Mouse (Mus musculus) urinary bladder, postnatal 36 days (tissue): ENCODE results near the gene Mocs1.

Experiments
- DNase-seq, 2 experiments: peaks; one replicate each; pipeline ENCODE4 v3.0.0; 2022; ENCODE audit warnings: low spot score in 2 of 2, mixed read lengths in 1 of 2

Gene Mocs1

DNA sequence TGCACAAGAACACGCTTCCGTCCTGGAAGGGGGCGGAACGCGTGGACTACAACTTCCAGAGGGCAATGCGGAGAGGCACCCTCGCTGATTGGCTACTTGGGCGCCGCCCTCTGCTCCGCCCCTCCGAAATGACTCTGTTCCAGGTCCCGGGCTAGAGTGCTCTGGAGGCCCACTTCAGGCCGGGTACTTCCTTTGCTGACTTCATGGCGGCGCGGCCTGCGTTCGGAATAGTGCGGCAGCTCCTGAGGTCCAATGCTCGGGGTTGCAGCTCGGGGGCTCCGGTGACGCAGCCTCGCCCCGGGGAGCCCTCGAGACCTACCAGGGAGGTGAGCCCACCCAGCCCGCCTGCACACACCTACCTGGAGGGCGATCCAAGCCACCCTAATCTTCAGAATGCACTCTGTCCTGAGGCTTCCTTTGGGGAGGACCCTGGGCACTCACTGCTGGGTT is at the start of gene Mocs1:
Gene Mocs1, plus strand, starts transcription at position 124 of the 450 bp plus-strand sequence.
- peak; percentile 93 to 97 for DNase-seq

DNA sequence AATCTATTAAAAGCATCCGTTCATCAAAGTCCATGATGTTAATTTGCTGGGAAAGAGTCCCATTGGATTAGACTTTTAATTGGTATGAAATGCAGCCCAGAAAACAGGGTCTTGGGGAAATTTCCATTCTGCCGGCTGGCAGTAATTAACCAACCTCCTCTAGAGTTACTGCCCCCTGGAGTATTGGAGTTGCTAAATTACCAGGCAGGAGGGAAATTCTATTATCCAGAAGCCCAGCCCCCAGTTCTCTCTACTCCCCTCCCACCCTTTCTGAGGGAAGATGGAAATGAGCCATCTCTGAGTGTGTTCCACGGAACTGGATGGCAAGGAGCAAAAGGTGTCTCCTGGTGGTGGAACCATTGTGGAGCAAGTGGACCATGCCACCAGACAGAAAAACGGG is 48.5 kb upstream of the Mocs1 start:
- DNase-seq: no peak

DNA sequence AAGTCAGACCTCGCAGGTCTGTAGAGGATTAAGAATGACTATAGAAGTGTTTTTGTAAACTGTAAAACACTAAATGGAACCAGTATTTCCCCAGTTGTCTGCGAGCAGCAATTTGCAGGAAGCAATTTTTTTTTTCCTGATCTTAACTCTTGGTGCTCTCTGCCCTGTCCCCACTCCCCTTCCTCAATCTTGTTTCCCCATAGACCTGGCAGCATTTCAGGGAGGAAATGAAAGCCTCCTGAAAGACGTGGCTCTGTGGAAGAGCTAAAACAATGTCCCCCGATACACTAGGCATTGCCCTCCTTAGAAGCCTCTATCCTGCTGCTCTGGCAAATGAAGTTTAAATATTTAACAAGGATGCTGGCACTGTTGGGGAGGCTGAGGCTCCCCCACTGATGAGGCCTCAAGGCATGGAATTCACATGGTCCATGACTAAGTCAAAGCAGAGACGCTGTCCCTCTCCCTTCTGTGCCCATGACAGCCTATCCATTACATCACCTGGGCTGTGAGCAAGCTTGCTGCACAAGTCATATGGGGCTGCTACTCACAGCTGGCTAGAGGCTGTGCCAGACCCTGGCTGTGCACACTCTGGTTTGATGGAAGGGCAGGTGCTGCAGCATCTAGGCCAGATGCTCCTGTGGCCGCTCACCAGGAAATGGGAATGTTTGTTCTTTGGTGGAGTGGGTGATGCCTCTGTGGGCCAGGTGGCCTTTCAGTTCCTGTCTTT is 43.8 kb upstream of the Mocs1 start:
- DNase-seq: no peak

DNA sequence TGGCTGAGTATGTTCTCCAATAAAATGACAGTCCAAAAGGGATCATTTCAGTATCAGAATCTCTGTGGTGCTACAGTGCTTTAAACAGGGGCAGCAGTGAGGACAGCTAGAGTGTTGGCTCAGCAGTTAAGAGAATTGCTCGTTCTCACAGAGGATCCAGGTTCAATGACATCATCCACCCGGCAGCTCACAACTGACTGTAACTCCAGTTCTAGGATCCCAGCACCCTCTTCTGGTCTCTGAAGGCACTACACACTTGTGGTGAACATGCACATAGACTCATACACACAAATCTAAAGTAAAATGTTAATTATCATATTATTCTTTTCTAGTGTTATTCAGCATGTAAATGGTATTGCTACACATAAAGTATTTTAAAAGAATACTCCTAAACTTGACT is 40.4 kb upstream of the Mocs1 start:
- DNase-seq: no peak

DNA sequence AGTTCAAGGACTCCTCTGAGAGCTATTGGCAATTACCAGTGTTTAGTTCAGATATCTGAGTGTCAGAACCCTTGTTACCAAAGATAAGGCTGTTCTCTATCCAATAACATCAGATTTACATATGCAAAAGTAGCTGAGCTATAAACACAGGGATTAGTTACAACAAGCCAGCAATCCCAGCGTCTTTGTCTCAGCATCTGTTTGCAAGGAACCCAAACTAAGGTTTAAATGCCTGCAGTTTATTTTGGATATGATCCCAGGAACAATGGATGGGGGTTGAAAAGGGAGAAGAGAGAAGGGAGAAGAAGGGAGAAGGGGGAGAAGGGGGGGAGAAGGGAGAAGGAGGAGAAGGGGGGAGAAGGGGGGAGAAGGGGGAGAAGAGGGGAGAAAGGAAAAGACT is 35.4 kb upstream of the Mocs1 start:
- no peak for DNase-seq

DNA sequence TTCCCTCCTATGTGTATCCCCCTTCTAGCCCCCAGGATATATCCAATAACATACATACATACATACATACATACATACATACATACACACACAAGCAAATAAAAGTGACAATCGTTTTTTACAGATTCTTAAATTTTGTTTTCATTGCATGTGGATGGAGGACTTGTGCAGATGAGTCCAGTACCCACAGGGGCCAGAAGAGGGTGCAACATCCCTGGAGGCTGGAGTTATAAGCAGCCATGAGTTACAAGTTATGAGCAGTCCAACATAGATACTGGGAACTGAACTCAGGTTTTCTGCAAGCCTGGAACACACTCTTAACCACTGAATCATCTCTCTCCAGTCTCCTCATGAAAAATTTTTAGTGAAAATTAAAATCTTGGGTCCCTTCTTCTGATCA is 33.3 kb upstream of the Mocs1 start:
- no peak for DNase-seq

DNA sequence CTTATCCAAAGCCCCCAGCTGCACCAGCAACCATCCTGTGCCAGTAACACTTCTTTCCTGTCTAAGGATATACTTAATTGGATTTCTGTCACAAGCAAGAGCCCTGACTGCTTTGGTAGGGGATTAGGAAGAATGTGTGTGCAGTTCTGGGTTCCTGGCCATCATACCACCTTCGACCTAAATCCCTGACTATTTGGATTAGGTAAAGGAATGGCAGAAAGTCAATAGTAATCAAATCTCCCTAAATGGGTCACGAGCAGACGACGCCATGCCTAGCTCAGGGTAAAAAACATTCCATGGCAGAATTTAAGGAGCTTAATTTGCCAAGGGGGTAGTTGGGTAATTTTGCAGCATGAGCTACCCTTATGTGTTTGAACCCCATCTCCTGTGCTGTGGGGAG is 28.6 kb upstream of the Mocs1 start:
- no peak for DNase-seq

DNA sequence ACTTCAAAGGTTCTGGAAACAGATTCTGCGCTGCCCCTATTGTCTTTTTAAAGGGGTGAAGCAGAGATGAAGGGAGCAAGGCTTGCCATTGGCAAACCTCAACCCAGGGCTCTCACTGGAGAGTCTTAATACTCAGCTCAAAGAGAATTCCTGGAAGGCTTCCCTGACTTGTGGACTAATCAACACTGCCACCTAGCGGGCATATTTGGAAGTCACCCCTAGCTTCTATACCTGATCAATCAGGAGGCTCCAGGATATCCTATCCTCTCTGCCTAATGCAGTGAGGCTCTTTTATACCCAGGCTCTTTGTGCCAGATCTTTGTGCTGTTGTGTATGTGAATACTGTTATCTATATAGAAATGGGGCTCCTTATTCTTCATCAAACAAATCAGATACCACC is 28.0 kb upstream of the Mocs1 start:
- DNase-seq: peak; percentile 55 to 71

DNA sequence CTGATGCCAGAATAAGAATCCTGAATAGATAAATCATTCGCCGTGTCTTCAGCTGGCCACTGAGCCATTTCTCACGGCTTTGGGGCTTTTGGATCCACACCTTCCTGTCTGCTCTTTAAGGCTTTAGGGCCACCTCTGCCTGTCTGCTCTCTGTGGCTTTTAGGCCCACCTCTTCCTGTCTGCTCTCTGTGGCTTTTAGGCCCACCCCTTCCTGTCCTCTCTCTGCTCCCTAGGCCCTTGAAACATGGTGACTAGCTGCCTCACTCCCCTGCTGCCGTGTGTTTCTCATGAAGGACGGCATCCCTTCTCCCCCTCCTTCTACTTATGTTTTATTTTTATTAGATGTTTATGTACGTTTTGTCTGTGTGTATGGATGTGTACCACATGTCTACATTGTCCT is 25.0 kb upstream of the Mocs1 start:
- DNase-seq: no peak

DNA sequence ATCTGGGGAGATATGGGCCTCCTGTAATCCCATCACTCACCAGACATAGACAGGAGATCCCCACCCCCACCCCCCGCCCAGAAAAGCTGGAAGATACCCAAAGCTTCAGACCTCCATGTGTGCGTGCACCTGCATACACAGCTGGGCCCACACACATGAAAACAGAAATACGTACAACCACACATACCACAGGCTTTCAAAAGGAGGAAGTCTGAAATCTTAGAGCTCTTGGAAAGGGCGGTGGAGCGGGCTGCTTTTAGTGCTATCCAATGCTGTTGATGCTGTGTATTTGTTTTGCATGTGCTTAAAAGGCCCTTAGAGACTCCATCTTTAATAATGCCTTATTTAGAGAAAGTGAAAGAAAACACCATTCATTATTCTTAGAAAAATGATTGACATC is 22.2 kb upstream of the Mocs1 start:
- DNase-seq: no peak

DNA sequence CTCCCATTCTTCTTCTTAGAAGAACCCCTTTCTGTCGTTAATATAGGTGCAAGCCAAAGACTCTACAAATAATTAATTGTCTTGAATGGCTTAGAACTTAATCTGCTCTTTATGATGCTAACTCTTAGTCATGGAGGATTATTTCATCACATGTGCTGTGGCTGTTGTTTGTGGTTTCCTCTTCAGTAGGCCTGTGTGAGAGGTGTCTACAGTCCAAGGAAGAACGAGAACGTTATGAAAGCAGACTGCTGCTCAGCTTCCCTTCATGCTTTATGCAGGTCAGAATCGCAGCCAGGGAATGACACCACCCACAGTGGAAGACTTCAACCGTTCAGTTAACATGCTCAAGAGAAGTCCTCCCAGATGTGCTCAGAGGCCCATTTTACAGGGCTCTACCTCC is 15.2 kb upstream of the Mocs1 start:
- DNase-seq: no peak

DNA sequence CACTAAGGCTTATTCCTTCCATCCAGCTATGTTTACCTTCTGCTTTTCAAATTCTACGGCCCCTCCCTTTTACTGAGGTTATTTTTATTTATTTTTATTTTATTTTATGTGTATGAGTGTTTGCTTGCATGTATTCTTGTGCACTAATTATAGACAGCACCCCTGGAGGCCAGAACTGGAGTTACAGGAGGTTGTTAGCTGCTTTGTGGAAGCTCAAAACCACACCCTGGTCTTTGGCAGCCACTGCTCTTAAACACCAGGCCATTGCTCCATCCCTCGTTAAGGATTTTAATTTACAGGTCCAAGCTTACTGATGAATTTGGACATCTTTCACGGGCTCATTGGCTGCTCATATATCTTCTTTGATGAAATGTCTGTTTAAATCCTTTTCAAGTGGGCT is 14.6 kb upstream of the Mocs1 start:
- no peak for DNase-seq

DNA sequence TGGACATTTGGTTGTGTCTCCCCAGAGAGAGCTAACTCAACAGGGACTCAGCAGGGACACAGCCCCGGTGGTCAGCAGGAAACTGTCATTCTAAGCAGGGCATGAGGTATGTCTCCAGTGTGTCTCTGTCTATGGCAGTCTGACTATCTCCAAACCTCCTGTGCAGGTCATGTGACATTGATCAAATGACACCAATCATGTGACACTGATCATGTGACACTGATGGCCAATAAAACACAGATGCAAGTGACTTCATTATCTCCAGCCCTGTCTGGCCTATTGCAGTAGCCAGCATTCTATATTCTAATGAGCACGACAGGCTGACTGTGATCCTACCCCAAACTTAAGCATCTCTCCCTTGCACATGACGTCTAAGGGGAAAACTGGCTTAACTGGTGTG is 11.9 kb upstream of the Mocs1 start:
- no peak for DNase-seq

DNA sequence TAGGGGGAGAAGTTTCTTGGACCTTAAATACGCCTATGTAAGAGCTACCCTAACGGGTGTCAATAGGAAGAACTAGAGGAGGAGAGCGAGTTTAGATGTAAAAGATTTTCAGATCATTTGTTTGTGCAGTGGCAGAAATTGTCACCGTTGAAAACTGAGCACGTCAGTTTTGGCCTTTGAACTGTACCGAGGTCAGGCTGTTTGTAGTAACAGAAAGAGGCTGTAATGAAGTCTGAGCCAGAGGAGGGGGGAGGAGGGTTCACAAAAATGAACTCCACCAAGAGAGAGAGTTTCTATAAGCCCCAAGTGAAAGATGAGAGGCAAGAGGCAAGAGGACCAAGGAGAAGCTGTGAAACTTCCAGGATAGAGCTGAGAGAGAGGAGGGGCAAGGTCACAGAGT is 8.3 kb upstream of the Mocs1 start:
- DNase-seq: no peak

DNA sequence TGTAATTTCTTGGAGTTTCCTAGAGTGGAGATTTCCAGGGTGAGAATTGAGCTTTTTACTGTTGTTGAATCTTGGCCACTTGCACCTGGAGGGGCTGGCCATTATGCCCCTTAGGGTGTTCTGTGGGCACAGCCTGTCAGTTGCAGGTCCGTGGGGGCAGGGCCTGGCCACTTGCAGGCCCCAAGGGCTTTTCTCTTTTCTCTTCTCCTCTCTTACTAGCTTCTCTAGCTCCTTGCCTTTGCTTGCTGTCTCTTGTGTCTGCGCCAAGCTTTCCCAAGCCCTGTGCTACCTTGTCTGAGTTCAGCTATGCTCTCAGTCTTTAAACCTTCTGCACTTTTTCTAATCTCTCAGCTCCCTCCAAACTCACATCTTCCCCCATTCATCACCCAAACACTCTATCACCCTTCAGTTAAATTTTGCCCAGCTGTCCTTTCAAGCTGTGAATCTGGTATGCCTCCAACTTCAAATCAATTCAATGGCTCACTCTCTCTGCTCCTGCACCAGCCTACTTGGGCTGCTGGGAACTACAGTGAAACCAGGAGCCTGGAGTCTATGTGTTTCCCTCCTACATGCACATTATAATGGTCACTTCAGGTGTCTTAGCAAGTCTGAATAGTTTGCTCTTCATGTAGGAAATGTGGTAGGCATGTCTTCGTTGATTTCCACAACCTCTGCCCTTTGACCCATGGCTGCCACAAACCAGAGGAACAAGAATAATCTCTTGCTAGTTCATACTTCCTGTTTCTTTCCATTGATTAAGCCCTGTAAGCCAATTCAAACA is 5.7 kb upstream of the Mocs1 start:
- DNase-seq: no peak

DNA sequence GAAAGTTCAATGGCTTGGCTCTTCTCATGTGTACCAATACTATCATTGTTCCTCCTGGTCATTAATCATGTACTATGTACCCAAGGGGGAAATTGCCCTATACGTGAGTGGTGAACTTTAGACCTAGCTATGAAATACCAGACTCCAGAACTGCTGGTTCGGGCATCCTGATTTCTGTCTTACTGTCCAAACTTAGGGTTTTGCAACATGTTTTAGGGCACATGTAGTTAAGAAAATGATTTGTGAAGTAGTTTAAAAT is 5.2 kb upstream of the Mocs1 start:
- DNase-seq: no peak

DNA sequence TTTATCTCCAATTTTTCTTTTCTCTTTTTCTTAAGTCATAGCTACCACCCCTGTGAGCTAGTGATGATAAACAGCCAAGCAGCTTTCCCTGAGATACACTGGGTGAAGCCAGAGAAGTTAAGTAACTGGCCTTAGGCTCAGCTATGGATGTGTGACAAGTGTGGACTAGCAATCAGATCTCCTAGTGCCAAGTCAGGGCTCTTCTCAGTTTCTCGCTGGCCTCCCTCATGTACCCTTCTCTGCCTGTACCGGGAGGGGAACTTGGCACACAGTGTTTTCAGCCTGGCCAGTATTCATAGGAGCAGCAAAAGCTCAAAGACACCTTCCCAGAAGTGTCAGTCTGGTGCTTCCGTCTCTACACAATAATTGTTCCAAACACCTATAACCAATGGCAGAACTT is 4.3 kb upstream of the Mocs1 start:
- DNase-seq: no peak

DNA sequence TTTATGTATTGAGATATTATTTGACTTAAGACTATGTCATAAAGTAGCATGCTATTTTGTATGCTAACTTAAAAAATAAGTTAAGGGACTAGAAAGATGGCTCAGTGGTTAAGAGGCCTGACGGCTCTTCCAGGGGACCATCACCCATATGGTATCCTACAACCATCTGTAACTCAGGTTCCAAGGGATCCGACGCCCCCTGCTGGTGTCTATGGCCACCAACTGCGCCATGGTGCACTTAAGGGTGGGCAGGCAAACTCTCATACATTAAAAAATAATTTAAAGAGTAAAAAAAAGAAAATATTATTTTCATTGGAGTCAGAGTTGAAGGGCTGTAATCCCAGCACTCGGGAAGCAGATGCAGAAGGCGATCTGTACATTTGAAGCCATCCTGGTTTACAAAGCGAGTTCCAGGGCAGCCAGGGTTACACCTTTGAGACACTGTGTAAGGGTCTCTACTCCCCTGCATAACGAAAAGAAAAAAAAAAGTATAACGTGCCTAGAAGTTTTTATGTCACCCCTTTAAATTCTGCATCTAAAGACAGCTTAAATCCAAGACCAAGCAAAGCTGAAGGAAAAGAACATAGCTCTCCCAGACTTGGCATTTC is 427 bp upstream of the Mocs1 start:
- no peak for DNase-seq

DNA sequence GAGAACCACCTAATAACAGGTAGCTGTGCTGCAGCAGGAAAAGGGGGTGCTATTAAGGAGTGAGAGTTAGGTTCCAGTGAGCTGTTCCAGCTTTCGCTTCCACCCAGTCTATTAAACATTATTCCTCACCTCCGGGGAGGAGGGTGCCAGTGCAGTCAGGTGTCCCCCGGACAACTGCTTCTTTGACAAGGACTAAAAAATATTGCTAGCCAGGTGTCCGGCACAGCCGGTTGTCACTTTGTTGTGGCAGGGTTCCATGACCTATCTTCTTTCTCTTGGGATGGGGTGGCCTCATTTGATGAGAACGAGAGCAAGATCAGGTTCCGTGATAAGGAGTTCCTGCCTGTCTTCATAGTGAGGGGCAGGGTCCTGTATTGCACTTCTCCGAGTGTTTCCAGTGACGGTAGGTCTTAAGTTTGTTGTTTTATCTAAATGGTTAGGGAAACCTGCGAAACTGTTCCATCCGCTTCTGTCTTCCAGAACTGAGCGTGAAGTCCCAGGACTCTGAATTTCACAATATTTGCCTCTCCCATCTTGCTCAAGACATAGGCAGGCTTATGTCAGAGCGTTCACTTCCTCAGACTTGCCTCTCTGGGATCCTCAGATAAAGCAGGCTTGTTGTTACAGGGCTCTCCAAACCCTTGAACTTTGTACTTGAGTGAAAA is 721 bp downstream of the Mocs1 start:
- DNase-seq: peak; percentile 42 to 68

DNA sequence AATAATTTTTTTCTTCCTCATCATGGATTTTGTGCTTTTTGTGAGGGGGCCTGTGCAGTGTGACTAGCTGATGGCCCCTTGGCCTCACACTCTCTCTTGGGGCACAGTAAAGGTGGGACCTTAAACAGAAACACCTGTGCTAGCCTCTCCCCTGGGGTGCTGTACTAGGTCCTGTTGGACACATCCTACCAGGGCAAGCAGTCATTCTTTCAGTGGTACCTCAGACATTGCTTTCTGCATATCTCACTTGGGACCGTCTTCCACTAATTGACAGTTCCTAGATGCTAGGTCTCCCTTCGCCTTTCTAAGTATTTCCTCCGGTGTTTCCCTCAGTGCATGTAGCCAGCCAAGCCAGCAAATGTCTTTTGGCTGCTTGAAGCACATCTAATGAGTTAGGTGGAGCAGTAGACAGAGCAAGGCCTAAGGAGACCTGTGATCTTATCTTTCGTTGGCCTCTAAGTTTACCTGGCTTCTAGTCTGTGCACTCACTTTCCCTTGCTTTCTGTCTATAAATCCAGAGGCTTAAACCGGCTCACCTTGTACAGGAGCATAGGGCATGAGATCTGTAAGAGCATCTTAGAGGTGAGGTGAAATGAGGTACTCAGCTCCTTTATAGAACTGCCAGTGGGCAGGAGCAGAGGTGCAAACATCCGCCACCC is 1.4 kb downstream of the Mocs1 start:
- no peak for DNase-seq

DNA sequence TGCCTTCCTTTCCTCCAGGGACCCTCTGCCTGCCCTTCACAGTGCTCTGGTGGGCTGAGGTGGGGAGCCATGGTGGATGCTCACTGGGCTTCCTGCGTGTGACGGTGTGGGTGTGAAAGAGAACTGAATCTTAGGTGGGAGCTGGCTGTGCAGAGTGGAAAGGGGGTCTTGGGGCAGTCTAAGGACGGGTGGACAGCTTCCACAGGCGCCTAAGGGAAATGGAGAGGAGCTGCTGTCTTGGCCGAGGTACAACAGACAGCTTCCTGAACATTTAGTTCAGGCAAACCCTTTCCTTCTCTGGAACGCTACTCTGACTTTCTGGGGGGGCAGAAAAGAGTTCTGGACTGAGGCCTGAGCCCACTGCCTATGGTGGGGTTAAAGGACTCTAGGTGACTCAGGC is 2.0 kb downstream of the Mocs1 start:
- no peak for DNase-seq

DNA sequence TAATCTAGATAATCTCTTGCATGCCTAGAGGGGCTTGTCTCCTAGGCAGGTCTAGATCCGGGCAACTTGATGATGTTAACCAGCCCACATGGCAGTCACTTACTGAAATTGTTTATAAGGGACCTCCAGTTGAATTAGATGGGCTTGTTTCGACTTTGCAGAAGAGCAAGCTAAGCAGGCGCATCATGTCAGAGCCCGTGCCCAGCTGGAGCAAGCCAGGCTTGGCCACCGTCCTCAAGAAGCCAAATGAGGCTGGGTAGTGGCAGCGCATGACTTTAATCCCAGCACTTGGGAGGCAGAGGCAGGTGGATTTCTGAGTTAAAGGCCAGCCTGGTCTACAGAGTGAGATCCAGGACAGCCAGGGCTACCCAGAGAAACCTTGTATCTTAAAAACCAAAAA is 3.0 kb downstream of the Mocs1 start:
- no peak for DNase-seq
